8 mouse cellular contexts compared by ENCODE assay signal in the genomic region with DNA sequence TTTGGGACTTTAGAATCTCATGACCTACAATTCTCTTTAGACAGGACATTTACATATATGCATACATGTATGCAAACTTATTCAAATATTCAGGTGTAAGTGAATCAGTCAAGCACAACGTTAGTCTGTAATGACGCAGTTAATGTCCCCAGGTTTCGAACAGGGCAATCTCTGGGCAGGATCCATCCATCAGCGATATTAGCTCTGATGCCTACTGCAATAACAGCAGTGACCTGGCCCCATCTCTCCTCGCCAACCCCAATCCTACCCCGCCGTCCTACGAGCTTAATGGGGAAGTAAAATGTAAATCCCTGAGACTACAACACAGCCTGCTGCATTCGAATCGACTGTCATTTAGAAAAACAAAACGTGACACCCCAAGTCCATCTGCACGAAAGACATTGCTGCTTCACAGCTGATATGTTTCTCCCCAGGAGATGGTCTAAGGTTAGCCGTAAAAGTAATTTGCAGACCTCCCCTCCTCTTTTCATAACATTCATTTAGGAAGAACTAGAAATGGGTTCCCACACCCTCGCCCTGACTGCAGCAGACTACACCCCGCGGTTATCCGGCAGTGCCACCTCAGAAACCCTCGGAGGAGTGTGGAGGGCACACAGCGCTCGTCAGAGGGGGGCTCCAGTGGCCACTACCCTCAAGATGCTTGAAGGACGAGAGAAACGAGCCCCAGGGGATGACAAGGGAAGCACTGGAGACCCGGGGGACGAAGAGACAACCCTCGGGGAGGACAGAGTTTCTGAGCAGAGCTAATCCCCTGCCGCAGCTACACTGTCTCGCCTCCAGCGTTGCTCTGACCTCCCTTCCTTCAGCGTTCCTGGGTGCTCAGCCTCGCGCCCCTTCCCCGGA. TPM values are rescaled to one million over a fixed set of nuclear protein-coding genes. Genes with fewer than 3 reads are reported as not detected.
DNase-seq lines count a peak whose midpoint lies in the region; ATAC-seq and TF ChIP-seq lines count a peak whose summit lies in the region.

No protein-coding gene starts in this region.

- ATAC-seq in heart, embryonic 11.5 days (replicated peaks; ENCODE audit: insufficient number of reproducible peaks, low FRiP score, low TSS enrichment), result peak; percentile 71
- ATAC-seq in G1E (ENCODE audit: extremely low read depth, insufficient number of reproducible peaks, low FRiP score, poor library complexity, severe bottlenecking), result peak; percentile 35
- ATAC-seq in embryonic facial prominence, embryonic 11.5 days (replicated peaks; ENCODE audit: insufficient number of reproducible peaks, low FRiP score, low TSS enrichment, low read depth), result peak; percentile 68
- peak; percentile 80 for ATAC-seq in hindbrain, embryonic 14.5 days (ENCODE audit: low FRiP score)
- peak; percentile 72 for ATAC-seq in liver, postnatal 0 days

- peak overlapping the region; percentile 76 for H3K4me2 ChIP-seq in heart, embryonic 11.5 days
- peak overlapping the region; percentile 65 for H3K4me2 ChIP-seq in embryonic facial prominence, embryonic 11.5 days (ENCODE audit: low read depth, low read length)
- H3K4me2 ChIP-seq in hindbrain, embryonic 14.5 days (replicated peaks), result peak overlapping the region; percentile 59
- H3K4me2 ChIP-seq in liver, postnatal 0 days (ENCODE audit: low read depth, low read length), result peak overlapping the region; percentile 85

- H3K27me3 ChIP-seq in heart, embryonic 11.5 days (ENCODE audit: control insufficient read depth, insufficient read depth, low read length), result no peaks in the 10 kb centered on the region
- peaks cover 3% of the 10 kb centered on the region; the same call in 1 of the 2 replicates for H3K27me3 ChIP-seq in G1E (ENCODE audit: insufficient read depth, low read length)
- no peaks in the 10 kb centered on the region for H3K27me3 ChIP-seq in embryonic facial prominence, embryonic 11.5 days (ENCODE audit: control insufficient read depth, insufficient read depth, low read length)
- H3K27me3 ChIP-seq in hindbrain, embryonic 14.5 days (ENCODE audit: control insufficient read depth, insufficient read depth, low read length), result no peaks in the 10 kb centered on the region
- no peaks in the 10 kb centered on the region for H3K27me3 ChIP-seq in liver, postnatal 0 days (ENCODE audit: insufficient read depth, low read length)

- H3K36me3 ChIP-seq in heart, embryonic 11.5 days (ENCODE audit: control insufficient read depth, insufficient read depth, low read length), result no peaks in the 10 kb centered on the region
- peaks cover 28% of the 10 kb centered on the region for H3K36me3 ChIP-seq in G1E (replicated peaks)
- no peaks in the 10 kb centered on the region for H3K36me3 ChIP-seq in embryonic facial prominence, embryonic 11.5 days (replicated peaks; ENCODE audit: control insufficient read depth, insufficient read depth, low read depth, low read length)
- H3K36me3 ChIP-seq in hindbrain, embryonic 14.5 days (replicated peaks; ENCODE audit: control insufficient read depth, insufficient read depth), result no peaks in the 10 kb centered on the region
- no peaks in the 10 kb centered on the region for H3K36me3 ChIP-seq in liver, postnatal 0 days (replicated peaks; ENCODE audit: insufficient read depth, low read length)

- TF ChIP-seq CTCF in G1E (IDR thresholded peaks at IDR 0.05; ENCODE audit: low read depth, low read length), result no peak
- no peak for TF ChIP-seq CTCF in liver, postnatal 0 days (IDR thresholded peaks at IDR 0.05; ENCODE audit: low read depth)

- peak overlapping the region; percentile 81 for H3K4me3 ChIP-seq in heart, embryonic 11.5 days (ENCODE audit: low read depth, low read length)
- H3K4me3 ChIP-seq in G1E (ENCODE audit: low read depth, low read length), result peak overlapping the region; percentile 78
- H3K4me3 ChIP-seq in embryonic facial prominence, embryonic 11.5 days (ENCODE audit: low read depth, low read length), result peak overlapping the region; percentile 83
- peak overlapping the region; percentile 69 for H3K4me3 ChIP-seq in hindbrain, embryonic 14.5 days (replicated peaks; ENCODE audit: low read length)
- H3K4me3 ChIP-seq in liver, postnatal 0 days (ENCODE audit: low read depth, low read length), result peak overlapping the region; percentile 92

- no peak overlapping the region for H3K27ac ChIP-seq in heart, embryonic 11.5 days (ENCODE audit: low read depth, low read length)
- H3K27ac ChIP-seq in embryonic facial prominence, embryonic 11.5 days (replicated peaks; ENCODE audit: low read depth, low read length), result no peak overlapping the region
- peak overlapping the region; percentile 88 for H3K27ac ChIP-seq in hindbrain, embryonic 14.5 days
- peak overlapping the region; percentile 64 for H3K27ac ChIP-seq in liver, postnatal 0 days (ENCODE audit: low read depth)

- DNase-seq in heart, postnatal 4 days, result no peak
- peak; percentile 20 for DNase-seq in G1E (ENCODE audit: low spot score)
- peak; percentile 22 for DNase-seq in embryonic facial prominence, embryonic 11.5 days (ENCODE audit: low spot score)
- no peak for DNase-seq in hindbrain, embryonic 14.5 days (ENCODE audit: low spot score)
- peak; percentile 18 for DNase-seq in liver, postnatal 0 days
- DNase-seq in right cerebral cortex, postnatal 25 days, result peak; percentile 19
- DNase-seq in frontal cortex, postnatal 10 days (ENCODE audit: low spot score in 2 of 2), result no peak

- H3K4me1 ChIP-seq in heart, embryonic 11.5 days (ENCODE audit: control insufficient read depth, insufficient read depth, low read length), result peaks cover 5% of the 10 kb centered on the region; the same call in 1 of the 2 replicates
- H3K4me1 ChIP-seq in G1E (ENCODE audit: insufficient read depth, low read depth, low read length), result peaks cover 34% of the 10 kb centered on the region
- peaks cover 3% of the 10 kb centered on the region; the same call in 1 of the 2 replicates for H3K4me1 ChIP-seq in embryonic facial prominence, embryonic 11.5 days (ENCODE audit: control insufficient read depth, insufficient read depth, low read length)
- H3K4me1 ChIP-seq in hindbrain, embryonic 14.5 days (replicated peaks; ENCODE audit: control insufficient read depth, insufficient read depth, low read length), result peaks cover 16% of the 10 kb centered on the region
- H3K4me1 ChIP-seq in liver, postnatal 0 days (ENCODE audit: insufficient read depth), result peaks cover 12% of the 10 kb centered on the region

- TF ChIP-seq EP300 in liver, postnatal 0 days (IDR thresholded peaks at IDR 0.05; ENCODE audit: low read depth), result no peak

- H3K9ac ChIP-seq in heart, embryonic 11.5 days (ENCODE audit: low read depth, low read length), result peak overlapping the region; percentile 96
- H3K9ac ChIP-seq in embryonic facial prominence, embryonic 11.5 days (replicated peaks; ENCODE audit: low read length), result peak overlapping the region; percentile 90
- peak overlapping the region; percentile 74 for H3K9ac ChIP-seq in hindbrain, embryonic 14.5 days
- peak overlapping the region; percentile 94 for H3K9ac ChIP-seq in liver, postnatal 0 days (replicated peaks)

- WGBS in heart, embryonic 11.5 days (ENCODE audit: insufficient replicate concordance), result 2% methylated on average over 32 of the region's 32 CpGs
- 3% methylated on average over 30 of the region's 32 CpGs for WGBS in embryonic facial prominence, embryonic 11.5 days
- under 1% methylated on average over 31 of the region's 32 CpGs for WGBS in hindbrain, embryonic 14.5 days
- 3% methylated on average over 32 of the region's 32 CpGs for WGBS in liver, postnatal 0 days (ENCODE audit: insufficient replicate concordance)

- no peaks in the 10 kb centered on the region for H3K9me3 ChIP-seq in heart, embryonic 11.5 days (replicated peaks; ENCODE audit: control insufficient read depth, low read length)
- no peaks in the 10 kb centered on the region for H3K9me3 ChIP-seq in G1E (replicated peaks)
- no peaks in the 10 kb centered on the region for H3K9me3 ChIP-seq in embryonic facial prominence, embryonic 11.5 days (replicated peaks; ENCODE audit: control insufficient read depth, low read length)
- H3K9me3 ChIP-seq in hindbrain, embryonic 14.5 days (ENCODE audit: control insufficient read depth, low read length), result no peaks in the 10 kb centered on the region
- H3K9me3 ChIP-seq in liver, postnatal 0 days (ENCODE audit: low read length), result no peaks in the 10 kb centered on the region

RNA-seq across cellular contexts. Expression of gene Nsf, which starts 0.6 kb away (rescaled TPM):
- 30.5 and 37.0 TPM in 2 replicates for polyA plus RNA-seq in heart, embryonic 11.5 days (2014; fragmentation: Nextera tagmentation; extraction: Ambion mirVana)
- 10 to 100 TPM; 39.7 to 45.2 TPM for total RNA-seq in heart, postnatal 4 days (2021)
- total RNA-seq in G1E (2014; fragmentation: Nextera tagmentation) (47.3 and 64.1 TPM in 2 replicates), G1E (2017) (48.4 and 49.6 TPM in 2 replicates)
- 2.8 and 4.1 TPM in 2 replicates for polyA plus RNA-seq in G1E (2012)
- 46.5 and 47.6 TPM in 2 replicates for polyA plus RNA-seq in embryonic facial prominence, embryonic 11.5 days (2014; fragmentation: Nextera tagmentation; extraction: Ambion mirVana)
- polyA plus RNA-seq in hindbrain, embryonic 14.5 days (2014; fragmentation: Nextera tagmentation; extraction: Ambion mirVana), result 178 and 206 TPM in 2 replicates
- 14.8 and 16.0 TPM in 2 replicates for polyA plus RNA-seq in liver, postnatal 0 days (2015; fragmentation: Nextera tagmentation; extraction: Ambion mirVana)

RNA-seq across cellular contexts. Expression of gene Arf2, which starts 13.3 kb away (rescaled TPM):
- 56.0 and 63.2 TPM in 2 replicates for polyA plus RNA-seq in heart, embryonic 11.5 days (2014; fragmentation: Nextera tagmentation; extraction: Ambion mirVana)
- total RNA-seq in heart, postnatal 4 days (2021), result 10 to 100 TPM; 72.7 to 73.3 TPM
- total RNA-seq in G1E (2014; fragmentation: Nextera tagmentation) (11.6 and 29.6 TPM in 2 replicates), G1E (2017) (26.4 and 28.8 TPM in 2 replicates)
- 2.4 and 3.5 TPM in 2 replicates for polyA plus RNA-seq in G1E (2012)
- 95.0 and 97.8 TPM in 2 replicates for polyA plus RNA-seq in embryonic facial prominence, embryonic 11.5 days (2014; fragmentation: Nextera tagmentation; extraction: Ambion mirVana)
- polyA plus RNA-seq in hindbrain, embryonic 14.5 days (2014; fragmentation: Nextera tagmentation; extraction: Ambion mirVana), result 196 and 207 TPM in 2 replicates
- 14.6 and 15.1 TPM in 2 replicates for polyA plus RNA-seq in liver, postnatal 0 days (2015; fragmentation: Nextera tagmentation; extraction: Ambion mirVana)

Comparison
In these comparisons a context has a peak if more than half of its experiments do, and no peak if none do; other contexts are left out.
1. H3K27ac ChIP-seq: peak in hindbrain, embryonic 14.5 days (single experiment) and liver, postnatal 0 days (single experiment); none in heart, embryonic 11.5 days (single experiment) and embryonic facial prominence, embryonic 11.5 days (single experiment).
2. DNase-seq: peak in G1E (single experiment), embryonic facial prominence, embryonic 11.5 days (single experiment), liver, postnatal 0 days (single experiment) and right cerebral cortex, postnatal 25 days (single experiment); none in heart, postnatal 4 days (single experiment), hindbrain, embryonic 14.5 days (single experiment) and frontal cortex, postnatal 10 days (0 of 2).
3. Peak in every context shown above with its lines, with median percentiles within 50 percentile points of each other: ATAC-seq, H3K4me2 ChIP-seq, H3K4me3 ChIP-seq and H3K9ac ChIP-seq.